Mouse (Mus musculus) embryo, embryonic 11 days (tissue): ENCODE measurements around the gene Kalrn.
A peak's percentile ranks its signal among the peaks of the same experiment; 100 is the strongest.

Experiments used
- DNase-seq: peaks from one replicate; pipeline ENCODE4 v3.0.0-alpha.2; 2015

The Kalrn gene

GRCm38 (mm10) chr16:34549470-34549999 is 23.8 kb downstream of the Kalrn start:
- no peak for DNase-seq

GRCm38 (mm10) chr16:34546805-34547509 is 26.4 kb downstream of the Kalrn start:
- DNase-seq: peak; percentile 30

GRCm38 (mm10) chr16:34543754-34544153 is 29.6 kb downstream of the Kalrn start:
- DNase-seq: no peak

- DNase-seq: no peak
Measured at GRCm38 (mm10) chr16:34542341-34542740, 31.0 kb downstream of the Kalrn start.

GRCm38 (mm10) chr16:34538679-34539185 is 34.6 kb downstream of the Kalrn start:
- no peak for DNase-seq

- DNase-seq: no peak
Measured at GRCm38 (mm10) chr16:34536300-34536699, 37.0 kb downstream of the Kalrn start.

GRCm38 (mm10) chr16:34535135-34535534 is 38.2 kb downstream of the Kalrn start:
- DNase-seq: no peak

- peak; percentile 76 for DNase-seq
Measured at GRCm38 (mm10) chr16:34531506-34531905, 41.8 kb downstream of the Kalrn start.

GRCm38 (mm10) chr16:34530029-34530428 is 43.3 kb downstream of the Kalrn start:
- DNase-seq: no peak

- peak; percentile 24 for DNase-seq
Measured at GRCm38 (mm10) chr16:34528234-34528983, 44.9 kb downstream of the Kalrn start.

GRCm38 (mm10) chr16:34526378-34526777 is 47.0 kb downstream of the Kalrn start:
- DNase-seq: no peak

GRCm38 (mm10) chr16:34525866-34526265 is 47.5 kb downstream of the Kalrn start:
- no peak for DNase-seq

- no peak for DNase-seq
Measured at GRCm38 (mm10) chr16:34525205-34525604, 48.1 kb downstream of the Kalrn start.

- no peak for DNase-seq
Measured at GRCm38 (mm10) chr16:34521061-34521460, 52.3 kb downstream of the Kalrn start.

GRCm38 (mm10) chr16:34516891-34517398 is 56.4 kb downstream of the Kalrn start:
- DNase-seq: no peak

- no peak for DNase-seq
Measured at GRCm38 (mm10) chr16:34515485-34515884, 57.8 kb downstream of the Kalrn start.

- DNase-seq: no peak
Measured at GRCm38 (mm10) chr16:34513956-34514593, 59.3 kb downstream of the Kalrn start.

- no peak for DNase-seq
Measured at GRCm38 (mm10) chr16:34512326-34512725, 61.0 kb downstream of the Kalrn start.

GRCm38 (mm10) chr16:34508125-34508524 is 65.2 kb downstream of the Kalrn start:
- no peak for DNase-seq

- no peak for DNase-seq
Measured at GRCm38 (mm10) chr16:34506048-34506447, 67.3 kb downstream of the Kalrn start.

- DNase-seq: no peak
Measured at GRCm38 (mm10) chr16:34504250-34504649, 69.1 kb downstream of the Kalrn start.

- no peak for DNase-seq
Measured at GRCm38 (mm10) chr16:34502110-34502509, 71.2 kb downstream of the Kalrn start.

GRCm38 (mm10) chr16:34494741-34495140 is 78.6 kb downstream of the Kalrn start:
- DNase-seq: no peak
